Mouse (Mus musculus): ENCODE results near the gene Vstm4. TPM values are rescaled to one million over a fixed set of nuclear protein-coding genes. Genes with fewer than 3 reads are reported as not detected.

Vstm4 gene
- polyA plus RNA-seq, 1 experiment from 2014 or later = 11.3 TPM

GRCm38 (mm10) chr14:32964742-32965141 lies 108.2 kb downstream of the Vstm4 start:
- Histone ChIP-seq H3K36me3 (no peaks in the 10 kb centered on the region), H3K27me3 (peaks cover 5% of the 10 kb centered on the region; the same call in 1 of the 2 replicates), H3K4me2 (no peak overlapping the region), H3K4me1 (replicated peaks) (peaks cover 6% of the 10 kb centered on the region), H3K27ac (no peak overlapping the region), H3K9me3 (no peaks in the 10 kb centered on the region), H3K4me3 (no peak overlapping the region), H3K9ac (no peak overlapping the region)
- 80% methylated on average over 10 of the region's 10 CpGs for WGBS
- ATAC-seq (ENCODE audit: low FRiP score) = no peak

- Histone ChIP-seq H3K9ac (no peak overlapping the region), H3K4me3 (no peak overlapping the region), H3K27ac (no peak overlapping the region), H3K36me3 (no peaks in the 10 kb centered on the region), H3K4me1 (replicated peaks) (no peaks in the 10 kb centered on the region), H3K9me3 (no peaks in the 10 kb centered on the region), H3K27me3 (0 out of 2 replicates have a peak, but pooled peaks cover 2% of the 10 kb centered on the region), H3K4me2 (no peak overlapping the region)
- ATAC-seq (ENCODE audit: low FRiP score) = no peak
- 79% methylated on average over 9 of the region's 9 CpGs for WGBS
Measured at GRCm38 (mm10) chr14:32970700-32971099, 114.1 kb downstream of the Vstm4 start.

- no peaks in the 10 kb centered on the region for H3K27me3 ChIP-seq
- WGBS = 82% methylated on average over 6 of the region's 6 CpGs
Measured at GRCm38 (mm10) chr14:32984176-32984738, 127.7 kb downstream of the Vstm4 start.

GRCm38 (mm10) chr14:32986659-32987058 lies 130.1 kb downstream of the Vstm4 start:
- Histone ChIP-seq H3K36me3 (no peaks in the 10 kb centered on the region), H3K4me1 (replicated peaks) (no peaks in the 10 kb centered on the region), H3K4me2 (no peak overlapping the region), H3K4me3 (no peak overlapping the region), H3K27me3 (no peaks in the 10 kb centered on the region), H3K9me3 (no peaks in the 10 kb centered on the region), H3K27ac (no peak overlapping the region), H3K9ac (no peak overlapping the region)
- WGBS = 53% methylated on average over 4 of the region's 4 CpGs
- no peak for ATAC-seq (ENCODE audit: low FRiP score)

More at GRCm38 (mm10) chr14:32984176-32984738, 127.7 kb downstream of the Vstm4 start:
- H3K9ac ChIP-seq = no peak overlapping the region
- no peaks in the 10 kb centered on the region for H3K36me3 ChIP-seq
- H3K4me3 ChIP-seq = no peak overlapping the region
- H3K4me2 ChIP-seq = no peak overlapping the region
- H3K4me1 ChIP-seq (replicated peaks) = no peaks in the 10 kb centered on the region
- no peaks in the 10 kb centered on the region for H3K9me3 ChIP-seq
- no peak for ATAC-seq (ENCODE audit: low FRiP score)
- H3K27ac ChIP-seq = no peak overlapping the region

Other genes with a start within 250 kb of the Vstm4 start
- 0.06 and 0.21 TPM in 2 replicates for gene 3425401B19Rik, start 171.5 kb upstream of the Vstm4 start, polyA plus RNA-seq (2015; fragmentation: Nextera tagmentation; extraction: Ambion mirVana)
- gene Tmem273, start 70.8 kb upstream of the Vstm4 start, polyA plus RNA-seq (2015; fragmentation: Nextera tagmentation; extraction: Ambion mirVana) = 0.52 and 1.0 TPM in 2 replicates
- not detected in 2 replicates for gene Fam170b, start 22.8 kb upstream of the Vstm4 start, polyA plus RNA-seq (2015; fragmentation: Nextera tagmentation; extraction: Ambion mirVana)
- gene Lrrc18, start 134.6 kb downstream of the Vstm4 start, polyA plus RNA-seq (2015; fragmentation: Nextera tagmentation; extraction: Ambion mirVana) = 0.09 and 0.52 TPM in 2 replicates